Mouse (Mus musculus) limb, embryonic 10.5 days (tissue): Measurements from ENCODE around the gene Scrn3. TPM values are rescaled to one million over a fixed set of nuclear protein-coding genes. Genes with fewer than 3 reads are reported as not detected.

Experiments used
- DNase-seq: peaks from one replicate; pipeline ENCODE4 v3.0.0-alpha.2; 2017; ENCODE audit warnings: low spot score
- H3K27ac ChIP-seq: fragments of 300-500 bp; sonication (generic); 2 replicates; pipeline ENCODE4 v1.5.1; 2016; ENCODE audit warnings: mild to moderate bottlenecking
- H3K27me3 ChIP-seq: fragments of 300-500 bp; sonication (generic); 2 replicates; pipeline ENCODE4 v1.6.1; 2016; ENCODE audit warnings: low read depth, mild to moderate bottlenecking; ENCODE audit not compliant: poor library complexity, severe bottlenecking
- H3K36me3 ChIP-seq: fragments of 300-500 bp; sonication (generic); 2 replicates; pipeline ENCODE4 v1.6.1; 2016; ENCODE audit warnings: mild to moderate bottlenecking, moderate library complexity
- H3K4me1 ChIP-seq: fragments of 300-500 bp; sonication (generic); 2 replicates; pipeline ENCODE4 v1.6.1; 2016
- H3K4me3 ChIP-seq: fragments of 300-500 bp; sonication (generic); 2 replicates; pipeline ENCODE4 v1.5.1; 2016; ENCODE audit warnings: mild to moderate bottlenecking, moderate library complexity
- H3K9me3 ChIP-seq: fragments of 300-500 bp; sonication (generic); replicated peaks from 2 replicates; pipeline ENCODE4 v1.6.1; 2016; ENCODE audit warnings: mild to moderate bottlenecking
- WGBS: fragments of 180-500 bp; shearing (Covaris S2); methylation state at CpG from one replicate; pipeline ENCODE4 v1.1.7; 2016; 5-methylcytosine and 5-hydroxymethylcytosine counted together
- polyA plus RNA-seq: library from polyadenylated mRNA; unstranded; fragments of >200 nt; fragmentation: Nextera tagmentation; extraction: Ambion mirVana; gene quantifications from 2 replicates; pipeline ENCODE4 v1.2.1, GENCODE M21; 2016

The Scrn3 gene
- polyA plus RNA-seq, 1 experiment from 2014 or later = 16.5 TPM

GRCm38 (mm10) chr2:73347766-73348165, 35.4 kb downstream of the Scrn3 start:
- no peaks in the 10 kb centered on the region for H3K9me3 ChIP-seq
- no peak overlapping the region for H3K4me3 ChIP-seq
- DNase-seq = no peak
- no peaks in the 10 kb centered on the region for H3K27me3 ChIP-seq
- no peak overlapping the region for H3K27ac ChIP-seq
- WGBS = 42% methylated on average over 9 of the region's 9 CpGs
- no peaks in the 10 kb centered on the region for H3K36me3 ChIP-seq
- H3K4me1 ChIP-seq = peaks cover 44% of the 10 kb centered on the region

GRCm38 (mm10) chr2:73348221-73348620, 35.8 kb downstream of the Scrn3 start:
- DNase-seq = no peak
- Histone ChIP-seq H3K27me3 (no peaks in the 10 kb centered on the region), H3K27ac (no peak overlapping the region), H3K4me1 (peaks cover 44% of the 10 kb centered on the region), H3K4me3 (no peak overlapping the region), H3K9me3 (no peaks in the 10 kb centered on the region), H3K36me3 (no peaks in the 10 kb centered on the region)
- 74% methylated on average over 6 of the region's 6 CpGs for WGBS

- DNase-seq = no peak
- H3K27me3 ChIP-seq = no peaks in the 10 kb centered on the region
- H3K4me3 ChIP-seq = no peak overlapping the region
- no peaks in the 10 kb centered on the region for H3K9me3 ChIP-seq
- 75% methylated on average over 5 of the region's 5 CpGs for WGBS
- no peak overlapping the region for H3K27ac ChIP-seq
- peaks cover 32% of the 10 kb centered on the region for H3K4me1 ChIP-seq
- no peaks in the 10 kb centered on the region for H3K36me3 ChIP-seq
Measured at GRCm38 (mm10) chr2:73351496-73351895, 39.1 kb downstream of the Scrn3 start.

GRCm38 (mm10) chr2:73351927-73352374, 39.5 kb downstream of the Scrn3 start:
- 78% methylated on average over 7 of the region's 7 CpGs for WGBS
- Histone ChIP-seq H3K27me3 (no peaks in the 10 kb centered on the region), H3K27ac (no peak overlapping the region), H3K36me3 (no peaks in the 10 kb centered on the region), H3K4me3 (no peak overlapping the region), H3K9me3 (no peaks in the 10 kb centered on the region), H3K4me1 (peaks cover 32% of the 10 kb centered on the region)
- no peak for DNase-seq

GRCm38 (mm10) chr2:73357004-73357403, 44.6 kb downstream of the Scrn3 start:
- Histone ChIP-seq H3K27ac (peak overlapping the region; percentile 79), H3K4me1 (peaks cover 10% of the 10 kb centered on the region), H3K36me3 (no peaks in the 10 kb centered on the region), H3K9me3 (no peaks in the 10 kb centered on the region), H3K27me3 (no peaks in the 10 kb centered on the region), H3K4me3 (peak overlapping the region; percentile 27; the same call in 1 of the 2 replicates)
- 55% methylated on average over 18 of the region's 18 CpGs for WGBS
- peak; percentile 59 for DNase-seq

- no peaks in the 10 kb centered on the region for H3K27me3 ChIP-seq
- no peak for DNase-seq
- no peaks in the 10 kb centered on the region for H3K36me3 ChIP-seq
- no peak overlapping the region for H3K27ac ChIP-seq
- 92% methylated on average over 5 of the region's 5 CpGs for WGBS
- peaks cover 9% of the 10 kb centered on the region for H3K4me1 ChIP-seq
- no peaks in the 10 kb centered on the region for H3K9me3 ChIP-seq
- H3K4me3 ChIP-seq = no peak overlapping the region
Measured at GRCm38 (mm10) chr2:73359941-73360340, 47.5 kb downstream of the Scrn3 start.

- H3K36me3 ChIP-seq = no peaks in the 10 kb centered on the region
- H3K27ac ChIP-seq = no peak overlapping the region; the same call in 1 of the 2 replicates
- WGBS = 89% methylated on average over 2 of the region's 2 CpGs
- H3K27me3 ChIP-seq = no peaks in the 10 kb centered on the region
- peaks cover 9% of the 10 kb centered on the region for H3K4me1 ChIP-seq
- DNase-seq = no peak
- no peaks in the 10 kb centered on the region for H3K9me3 ChIP-seq
- H3K4me3 ChIP-seq = no peak overlapping the region
Measured at GRCm38 (mm10) chr2:73360536-73360935, 48.1 kb downstream of the Scrn3 start.

GRCm38 (mm10) chr2:73363448-73363847, 51.0 kb downstream of the Scrn3 start:
- Histone ChIP-seq H3K4me3 (no peak overlapping the region), H3K27ac (no peak overlapping the region), H3K4me1 (no peaks in the 10 kb centered on the region), H3K27me3 (no peaks in the 10 kb centered on the region), H3K9me3 (no peaks in the 10 kb centered on the region), H3K36me3 (no peaks in the 10 kb centered on the region)
- WGBS = 77% methylated on average over 5 of the region's 5 CpGs
- no peak for DNase-seq

- DNase-seq = no peak
- Histone ChIP-seq H3K27me3 (no peaks in the 10 kb centered on the region), H3K4me1 (peaks cover 24% of the 10 kb centered on the region), H3K36me3 (no peaks in the 10 kb centered on the region), H3K27ac (no peak overlapping the region), H3K4me3 (no peak overlapping the region), H3K9me3 (no peaks in the 10 kb centered on the region)
- 78% methylated on average over 9 of the region's 9 CpGs for WGBS
Measured at GRCm38 (mm10) chr2:73371530-73372335, 59.3 kb downstream of the Scrn3 start.

GRCm38 (mm10) chr2:73378326-73378725, 65.9 kb downstream of the Scrn3 start:
- H3K36me3 ChIP-seq = no peaks in the 10 kb centered on the region
- no peaks in the 10 kb centered on the region for H3K27me3 ChIP-seq
- H3K4me1 ChIP-seq = peaks cover 20% of the 10 kb centered on the region
- no peak overlapping the region for H3K27ac ChIP-seq
- H3K9me3 ChIP-seq = no peaks in the 10 kb centered on the region
- WGBS = 94% methylated on average over 5 of the region's 5 CpGs
- no peak overlapping the region for H3K4me3 ChIP-seq
- no peak for DNase-seq

- no peaks in the 10 kb centered on the region for H3K9me3 ChIP-seq
- no peak overlapping the region for H3K4me3 ChIP-seq
- no peaks in the 10 kb centered on the region for H3K36me3 ChIP-seq
- H3K27ac ChIP-seq = no peak overlapping the region
- WGBS = 85% methylated on average over 5 of the region's 5 CpGs
- 0 out of 2 replicates have a peak, but pooled peaks cover 5% of the 10 kb centered on the region for H3K27me3 ChIP-seq
- DNase-seq = no peak
- peaks cover 15% of the 10 kb centered on the region for H3K4me1 ChIP-seq
Measured at GRCm38 (mm10) chr2:73379656-73380055, 67.3 kb downstream of the Scrn3 start.

- H3K4me3 ChIP-seq = no peak overlapping the region
Measured at GRCm38 (mm10) chr2:73380298-73380975, 68.0 kb downstream of the Scrn3 start.

GRCm38 (mm10) chr2:73385172-73385571, 72.8 kb downstream of the Scrn3 start:
- DNase-seq = no peak
- no peaks in the 10 kb centered on the region for H3K36me3 ChIP-seq
- no peaks in the 10 kb centered on the region for H3K9me3 ChIP-seq
- H3K4me3 ChIP-seq = peak overlapping the region; percentile 68; the same call in 1 of the 2 replicates
- 82% methylated on average over 4 of the region's 4 CpGs for WGBS
- H3K27me3 ChIP-seq = peaks cover 11% of the 10 kb centered on the region; the same call in 1 of the 2 replicates
- H3K27ac ChIP-seq = no peak overlapping the region
- H3K4me1 ChIP-seq = peaks cover 9% of the 10 kb centered on the region

More at GRCm38 (mm10) chr2:73380298-73380975, 68.0 kb downstream of the Scrn3 start:
- H3K4me1 ChIP-seq = peaks cover 8% of the 10 kb centered on the region; the same call in 1 of the 2 replicates
- WGBS = 88% methylated on average over 9 of the region's 9 CpGs
- no peak overlapping the region for H3K27ac ChIP-seq
- H3K36me3 ChIP-seq = no peaks in the 10 kb centered on the region
- H3K9me3 ChIP-seq = no peaks in the 10 kb centered on the region
- peak; percentile 14 for DNase-seq
- H3K27me3 ChIP-seq = peaks cover 7% of the 10 kb centered on the region; the same call in 1 of the 2 replicates
